Mouse (Mus musculus): Measurements from ENCODE around the gene Gnb3. TPM values are rescaled to one million over a fixed set of nuclear protein-coding genes. Genes with fewer than 3 reads are reported as not detected.
"Not testable (repeated sequence)": the region's sequence is repeated elsewhere in the genome, so short reads cannot be mapped to it uniquely, and the experiment has no call there.

The Gnb3 gene
- polyA plus RNA-seq, 1 experiment from 2014 or later, result 0.09 TPM

GRCm38 (mm10) chr6:124835531-124835930, 4.5 kb downstream of the Gnb3 start:
- CTCF ChIA-PET, result no interaction called here
- in situ Hi-C loops (cut with MboI; ENCODE audit: low pct_unique_long_range_greater_than_20kb), result no loop called here
- no peak for TF ChIP-seq CTCF (IDR thresholded peaks at IDR 0.05)
- ATAC-seq, result no peak
- DNase-seq (ENCODE audit: low read depth, low spot score), result no peak
- no peaks in the 10 kb centered on the region for H3K27me3 ChIP-seq
- POLR2A ChIA-PET, result no interaction called here

GRCm38 (mm10) chr6:124834512-124835081, 5.5 kb downstream of the Gnb3 start:
- in situ Hi-C loops (cut with MboI; ENCODE audit: low pct_unique_long_range_greater_than_20kb), result no loop called here
- no peak for TF ChIP-seq CTCF (IDR thresholded peaks at IDR 0.05)
- ChIA-PET CTCF (no interaction called here), POLR2A (no interaction called here)
- no peaks in the 10 kb centered on the region for H3K27me3 ChIP-seq
- no peak for DNase-seq (ENCODE audit: low read depth, low spot score)
- no peak for ATAC-seq

GRCm38 (mm10) chr6:124831649-124832048, 8.4 kb downstream of the Gnb3 start:
- ChIA-PET CTCF (interaction anchor here (2.4 kb wide), 1 partner anchor 215 kb away, joined by 5 read pairs; no protein-coding TSS in a partner anchor), POLR2A (interaction anchor here (1.2 to 1.3 kb wide), 2 partner anchors 22 to 24 kb away, joined by 3 read pairs; partner anchors contain the start of gene Spsb2)
- DNase-seq (ENCODE audit: low read depth, low spot score), result no peak
- ATAC-seq, result no peak
- in situ Hi-C loops (cut with MboI; ENCODE audit: low pct_unique_long_range_greater_than_20kb), result no loop called here
- no peaks in the 10 kb centered on the region for H3K27me3 ChIP-seq
- TF ChIP-seq CTCF (IDR thresholded peaks at IDR 0.05), result no peak

DNA sequence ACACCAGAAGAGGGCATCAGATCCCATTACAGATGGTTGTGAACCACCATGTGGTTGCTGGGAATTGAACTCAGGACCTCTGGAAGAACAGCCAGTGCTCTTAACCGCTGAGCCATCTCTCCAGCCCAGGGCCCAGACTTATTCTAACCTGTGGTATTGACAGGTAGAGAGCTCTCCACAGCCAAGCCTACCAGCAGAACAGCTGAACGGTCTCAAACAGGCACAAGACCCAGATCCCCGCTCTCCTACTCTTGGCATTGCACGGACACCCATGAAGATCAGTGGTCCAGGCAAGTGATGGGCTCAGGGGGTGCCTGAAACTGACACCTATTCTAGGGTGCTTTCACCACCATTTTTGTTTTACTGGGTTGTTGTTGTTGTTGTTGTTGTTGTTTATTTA, 8.9 kb downstream of the Gnb3 start:
- ChIA-PET POLR2A (interaction anchor here (1.2 to 3.9 kb wide), 2 partner anchors 20 to 23 kb away, joined by 3 to 27 read pairs; partner anchors contain the start of gene Spsb2), CTCF (interaction anchor here (2.4 kb wide), 1 partner anchor 215 kb away, joined by 5 read pairs; no protein-coding TSS in a partner anchor)
- in situ Hi-C loops (cut with MboI; ENCODE audit: low pct_unique_long_range_greater_than_20kb); H3K27me3 ChIP-seq; DNase-seq (ENCODE audit: low read depth, low spot score); ATAC-seq: not testable (repeated sequence)

- ATAC-seq (peak; percentile 88), DNase-seq (ENCODE audit: low read depth, low spot score) (peak; percentile 86)
- ChIA-PET POLR2A (interaction anchor here (0.6 to 3.9 kb wide), 4 partner anchors 19 to 87 kb away, joined by 3 to 27 read pairs (median 3); partner anchors contain the start of gene Spsb2), CTCF (interaction anchor here (1.1 to 1.3 kb wide), 3 partner anchors 9 to 25 kb away, joined by 3 read pairs; no protein-coding TSS in a partner anchor)
- H3K27me3 ChIP-seq, result no peaks in the 10 kb centered on the region
- TF ChIP-seq CTCF (IDR thresholded peaks at IDR 0.05), result no peak
- in situ Hi-C loops (cut with MboI; ENCODE audit: low pct_unique_long_range_greater_than_20kb), result no loop called here
Measured at GRCm38 (mm10) chr6:124829799-124830700, 10.0 kb downstream of the Gnb3 start.

DNA sequence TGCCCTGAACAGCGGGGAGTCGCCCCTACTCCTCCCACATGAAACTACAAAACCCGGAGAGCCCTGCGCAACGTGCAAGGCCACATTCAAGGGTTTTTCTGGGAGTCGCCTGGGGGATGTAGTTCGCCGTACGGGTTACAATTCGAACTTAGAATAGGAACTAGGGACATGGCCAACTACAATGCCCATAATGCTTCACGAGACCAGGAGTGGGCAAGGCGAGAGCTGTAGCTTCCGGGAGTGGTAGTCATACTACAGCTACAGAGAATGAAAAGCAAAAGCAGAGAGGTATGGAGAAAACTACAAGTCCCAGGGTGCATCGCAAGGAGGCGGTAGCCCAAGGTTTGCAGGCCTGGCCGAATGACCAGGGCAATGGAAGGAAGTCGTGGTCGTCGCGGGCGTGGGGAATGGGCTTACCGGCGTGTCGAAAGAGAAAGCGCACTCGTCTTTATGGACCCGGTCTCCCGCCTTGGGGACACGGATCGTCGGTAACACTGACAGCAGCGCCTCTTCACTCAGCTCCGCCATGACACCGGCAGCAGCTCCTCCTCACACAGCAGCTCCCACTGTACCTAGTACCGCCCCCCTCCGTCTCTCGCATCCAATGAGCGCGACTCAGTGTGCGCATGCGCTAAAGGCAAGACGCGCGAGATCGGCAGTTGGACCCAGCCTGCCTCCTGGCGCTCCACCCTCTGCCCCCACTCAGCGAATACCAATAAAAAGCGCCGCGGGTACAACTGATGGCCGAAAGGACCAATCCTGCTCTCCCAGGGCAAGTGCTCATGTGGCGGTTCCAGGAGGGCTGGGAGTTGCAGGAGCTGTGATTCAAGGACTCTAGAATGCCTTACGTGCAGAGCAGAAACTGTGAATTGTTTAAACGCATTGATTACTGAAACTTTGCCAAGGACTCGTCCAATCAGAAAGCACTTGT, 10.9 kb downstream of the Gnb3 start, which contains the start of the genes Usp5 and Cdca3:
TSS of gene Usp5 (minus strand) at position 617 of the 931 bp plus-strand sequence.
TSS of gene Cdca3 (plus strand) at position 680 of the 931 bp plus-strand sequence.
- CTCF ChIA-PET, result interaction anchor here (1.1 to 1.3 kb wide), 3 partner anchors 10 to 26 kb away, joined by 3 read pairs; no protein-coding TSS in a partner anchor
- H3K27me3 ChIP-seq, result no peaks in the 10 kb centered on the region
- TF ChIP-seq CTCF (IDR thresholded peaks at IDR 0.05), result no peak
- POLR2A ChIA-PET, result interaction anchor here (0.6 to 3.9 kb wide), 4 partner anchors 18 to 85 kb away, joined by 3 to 27 read pairs (median 4); partner anchors contain the start of gene Spsb2
- peak; percentile 96 for DNase-seq (ENCODE audit: low read depth, low spot score)
- in situ Hi-C loops (cut with MboI; ENCODE audit: low pct_unique_long_range_greater_than_20kb), result no loop called here
- peak; percentile 92 for ATAC-seq

GRCm38 (mm10) chr6:124828101-124828592, 11.9 kb downstream of the Gnb3 start:
- ChIA-PET POLR2A (interaction anchor here (0.9 to 3.9 kb wide), 2 partner anchors 17 to 22 kb away, joined by 4 to 27 read pairs; partner anchors contain the start of gene Spsb2), CTCF (interaction anchor here (0.7 kb wide), 1 partner anchor 19 kb away, joined by 3 read pairs; no protein-coding TSS in a partner anchor)
- ATAC-seq, result peak; percentile 2
- in situ Hi-C loops (cut with MboI; ENCODE audit: low pct_unique_long_range_greater_than_20kb), result no loop called here
- TF ChIP-seq CTCF (IDR thresholded peaks at IDR 0.05), result no peak
- DNase-seq (ENCODE audit: low read depth, low spot score), result no peak
- no peaks in the 10 kb centered on the region for H3K27me3 ChIP-seq

DNA sequence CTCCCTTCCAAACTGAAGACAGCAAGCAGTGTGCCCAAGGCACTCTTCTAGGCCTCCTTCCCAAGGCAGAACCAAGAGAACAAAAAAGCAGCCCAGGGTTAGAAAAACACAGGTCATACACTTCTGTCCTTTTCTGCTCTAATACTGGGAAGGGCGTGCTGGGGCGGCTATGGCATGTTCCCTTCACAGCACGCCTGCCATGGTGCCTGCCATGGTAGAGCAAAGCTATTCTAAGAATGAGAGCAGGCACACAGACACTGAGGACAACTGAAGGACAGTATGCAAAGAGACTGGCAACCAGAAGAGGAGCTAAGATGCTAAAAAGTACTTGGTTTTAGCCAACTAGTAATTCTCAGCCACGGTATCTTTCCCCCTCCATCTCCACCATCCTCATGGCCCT, 18.0 kb downstream of the Gnb3 start:
- TF ChIP-seq CTCF (IDR thresholded peaks at IDR 0.05), result no peak
- H3K27me3 ChIP-seq, result no peaks in the 10 kb centered on the region
- ChIA-PET CTCF (interaction anchor here (0.7 kb wide), 1 partner anchor 9 kb away, joined by 3 read pairs; no protein-coding TSS in a partner anchor), POLR2A (interaction anchor here (0.7 to 1.2 kb wide), 3 partner anchors 8 to 13 kb away, joined by 3 read pairs; partner anchors contain the start of gene Spsb2)
- no peak for ATAC-seq
- no peak for DNase-seq (ENCODE audit: low read depth, low spot score)
- in situ Hi-C loops (cut with MboI; ENCODE audit: low pct_unique_long_range_greater_than_20kb), result no loop called here

DNA sequence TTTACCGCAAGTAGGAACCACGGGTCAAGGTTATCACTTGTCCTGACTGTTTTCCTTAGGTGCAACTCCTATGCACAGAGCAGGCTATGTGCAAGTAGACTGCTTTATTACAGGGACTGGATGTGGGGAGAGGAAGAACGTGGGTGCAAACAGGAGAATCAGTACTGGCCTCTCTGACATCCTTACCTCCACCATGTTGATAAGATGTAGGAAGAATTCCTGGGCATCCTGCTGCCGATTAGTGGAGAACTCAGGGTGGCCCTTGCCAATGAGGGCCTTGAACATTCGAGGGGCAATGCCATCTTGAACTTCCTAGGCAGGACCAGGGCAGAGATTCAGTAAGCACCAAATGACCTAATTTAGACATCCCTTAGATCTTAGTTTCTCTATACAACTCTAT, 19.2 kb downstream of the Gnb3 start:
- DNase-seq (ENCODE audit: low read depth, low spot score) (no peak), ATAC-seq (no peak)
- TF ChIP-seq CTCF (IDR thresholded peaks at IDR 0.05), result no peak
- POLR2A ChIA-PET, result no interaction called here
- CTCF ChIA-PET, result interaction anchor here (1.5 kb wide), 1 partner anchor 11 kb away, joined by 4 read pairs; no protein-coding TSS in a partner anchor
- H3K27me3 ChIP-seq, result no peaks in the 10 kb centered on the region
- in situ Hi-C loops (cut with MboI; ENCODE audit: low pct_unique_long_range_greater_than_20kb), result no loop called here

Data from Patski (cell line).